Mouse (Mus musculus) heart, adult 2 months (tissue): ENCODE data around the gene Gm39566. TPM values are rescaled to one million over a fixed set of nuclear protein-coding genes. Genes with fewer than 3 reads are reported as not detected.

ENCODE experiments used
- DNase-seq, 2 experiments: peaks; one replicate each; pipeline ENCODE4 v3.0.0; 2021
- H3K27ac ChIP-seq: fragments of 200-600 bp; 2 replicates; pipeline ENCODE4 v1.8.1; 2022
- H3K27me3 ChIP-seq: fragments of 200-500 bp; 2 replicates; pipeline ENCODE4 v1.6.1; 2012; ENCODE audit warnings: mild to moderate bottlenecking, low read length, inconsistent platforms, mixed read lengths; ENCODE audit not compliant: control insufficient read depth, insufficient read depth
- H3K36me3 ChIP-seq: fragments of 200-500 bp; 2 replicates; pipeline ENCODE4 v1.6.1; 2012; ENCODE audit warnings: low read length, inconsistent platforms; ENCODE audit not compliant: control insufficient read depth, insufficient read depth
- H3K4me1 ChIP-seq: fragments of 200-500 bp; 2 replicates; pipeline ENCODE4 v1.6.1; 2011; ENCODE audit warnings: low read length; ENCODE audit not compliant: control insufficient read depth, insufficient read depth
- H3K4me3 ChIP-seq: fragments of 200-600 bp; 2 replicates; pipeline ENCODE4 v1.8.1; 2022
- H3K79me2 ChIP-seq: fragments of 200-500 bp; replicated peaks from 2 replicates; pipeline ENCODE4 v1.6.1; 2012; ENCODE audit warnings: mild to moderate bottlenecking, inconsistent platforms, low read length, moderate library complexity, mixed read lengths; ENCODE audit not compliant: control insufficient read depth, insufficient read depth
- H3K9ac ChIP-seq: fragments of 200-500 bp; 2 replicates; pipeline ENCODE4 v1.6.1; 2012; ENCODE audit warnings: low read depth, mild to moderate bottlenecking, control low read depth, inconsistent platforms, low read length, mixed read lengths
- CTCF ChIP-seq: fragments of 200-600 bp; IDR thresholded peaks from 2 replicates; pipeline ENCODE4 v1.8.1; 2022; ENCODE audit warnings: antibody characterized with exemption, mild to moderate bottlenecking, moderate library complexity
- EP300 ChIP-seq: fragments of 200-500 bp; IDR thresholded peaks from 2 replicates; pipeline ENCODE4 v1.6.1; 2011; ENCODE audit warnings: low read depth, low read length, control low read depth; ENCODE audit not compliant: insufficient read depth
- POLR2A ChIP-seq: fragments of 200-500 bp; IDR thresholded peaks from 2 replicates; pipeline ENCODE4 v1.6.1; 2011; ENCODE audit warnings: mild to moderate bottlenecking, low read depth, low read length, control low read depth; ENCODE audit not compliant: insufficient read depth
- WGBS: fragments of 180-500 bp; shearing (Covaris S2); methylation state at CpG from one replicate; pipeline ENCODE4 v1.1.7; 2018; 5-methylcytosine and 5-hydroxymethylcytosine counted together
- intact Hi-C: fragments of 180-260 bp; cut with DNase I; formaldehyde crosslinking; loops from one replicate; pipeline ENCODE4 v1.15.1; 2025
- polyA plus RNA-seq: library from polyadenylated mRNA; depleted of rRNA; stranded (reverse); fragments of >200 nt; gene quantifications from 2 replicates; pipeline ENCODE4 v1.2.3, GENCODE M21; 2012; rRNA removed
- total RNA-seq, 2 experiments: library from RNA; stranded (reverse); gene quantifications; 2 replicates each; pipeline ENCODE4 v1.2.3; 2021

The Gm39566 gene
- total and polyA plus RNA-seq, 3 experiments, result 0.02 TPM; not detected in 2

DNA sequence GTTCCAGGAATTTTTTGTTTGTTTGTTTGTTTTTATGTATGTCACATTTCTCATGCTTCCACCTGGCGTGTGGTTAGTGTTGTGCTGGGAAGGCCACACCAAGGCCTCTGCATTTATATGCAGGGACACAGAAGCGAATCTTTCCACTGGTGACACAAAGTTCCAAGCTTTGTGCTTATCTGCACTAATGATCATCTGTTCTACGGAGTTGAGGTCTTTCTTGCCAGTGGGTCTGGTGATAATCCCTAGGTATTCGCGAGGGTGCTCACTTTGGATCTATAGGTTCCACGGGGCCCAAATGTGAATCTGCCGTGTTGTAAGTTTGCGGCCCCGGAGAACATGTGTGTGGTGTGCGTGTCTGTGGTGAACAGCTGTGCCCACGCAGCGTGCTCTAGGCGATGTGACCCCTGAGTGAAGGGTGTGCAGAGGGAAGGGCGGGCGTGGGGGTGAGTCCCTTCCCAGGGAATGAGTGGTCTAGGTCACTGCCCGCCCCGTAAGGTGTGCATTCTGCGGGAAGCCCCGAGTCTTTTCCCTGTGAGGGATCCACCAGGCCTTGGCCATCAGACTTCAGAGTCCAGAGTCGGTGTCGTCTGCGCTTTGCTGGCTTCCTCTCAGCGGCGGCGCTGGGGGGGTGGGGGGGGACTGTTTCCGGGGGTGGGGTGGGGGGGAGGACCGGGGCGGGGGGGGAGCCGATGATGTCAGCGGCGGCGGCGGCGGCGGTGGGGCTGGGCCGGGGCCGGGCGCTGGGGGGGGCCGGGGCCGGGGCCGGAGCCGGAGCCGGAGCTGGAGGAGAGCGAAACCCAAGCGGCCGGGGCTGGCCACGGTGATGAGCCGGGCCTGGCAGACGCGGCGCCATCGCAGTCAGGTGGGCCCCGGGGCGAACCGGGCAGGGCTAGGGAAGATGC, 49.6 kb downstream of the Gm39566 start, which contains the start of gene Zbtb4:
Gene Zbtb4 (plus strand): TSS at position 692 of the 905 bp plus-strand sequence.
- H3K27me3 ChIP-seq, result no peaks in the 10 kb centered on the region
- peak within 1 kb of the TSS; percentile 99 for H3K4me3 ChIP-seq
- TF ChIP-seq POLR2A (peak; percentile 82), CTCF (no peak), EP300 (no peak)
- DNase-seq, result peak; percentile 72 to 75
- intact Hi-C loops, result loop anchor here (2.0 kb wide), 1 partner anchor 37 kb away; no protein-coding TSS in a partner anchor
- no peaks in the 10 kb centered on the region; the same call in 1 of the 2 replicates for H3K79me2 ChIP-seq
- H3K27ac ChIP-seq, result peak within 1 kb of the TSS; percentile 99
- peaks cover 11% of the 10 kb centered on the region for H3K4me1 ChIP-seq
- no peaks in the 10 kb centered on the region for H3K36me3 ChIP-seq
- 15% methylated on average over 43 of the region's 55 CpGs for WGBS
- H3K9ac ChIP-seq, result peak within 1 kb of the TSS; percentile 98

DNA sequence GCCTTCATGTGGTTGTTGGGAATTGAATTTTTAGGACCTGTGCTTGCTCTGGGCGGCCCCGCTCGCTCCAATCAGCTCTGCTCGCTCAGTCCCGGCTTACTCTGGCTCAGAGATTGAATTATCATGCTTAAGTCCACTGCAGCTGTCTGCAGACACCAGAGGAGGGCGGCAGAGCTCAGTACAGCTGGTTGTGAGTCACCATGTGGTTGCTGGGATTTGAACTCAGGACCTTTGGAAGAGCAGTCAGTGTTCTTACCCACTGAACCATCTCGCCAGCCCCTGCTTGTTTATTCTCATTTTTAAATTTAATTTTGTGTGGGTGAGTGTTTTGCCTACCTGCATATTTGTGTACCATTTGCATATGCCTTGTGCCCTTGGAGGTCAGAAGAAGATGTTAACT, 51.5 kb downstream of the Gm39566 start:
- no peaks in the 10 kb centered on the region; the same call in 1 of the 2 replicates for H3K79me2 ChIP-seq
- H3K4me3 ChIP-seq, result no peak overlapping the region
- peak; percentile 46 for TF ChIP-seq CTCF
- TF ChIP-seq EP300, result no peak
- peaks cover 11% of the 10 kb centered on the region for H3K4me1 ChIP-seq
- H3K9ac ChIP-seq, result no peak overlapping the region
- no peaks in the 10 kb centered on the region for H3K36me3 ChIP-seq
- H3K27ac ChIP-seq, result no peak overlapping the region
- 77% methylated on average over 7 of the region's 7 CpGs for WGBS
- no peak for DNase-seq
- intact Hi-C loops, result no loop called here
- no peaks in the 10 kb centered on the region for H3K27me3 ChIP-seq

DNA sequence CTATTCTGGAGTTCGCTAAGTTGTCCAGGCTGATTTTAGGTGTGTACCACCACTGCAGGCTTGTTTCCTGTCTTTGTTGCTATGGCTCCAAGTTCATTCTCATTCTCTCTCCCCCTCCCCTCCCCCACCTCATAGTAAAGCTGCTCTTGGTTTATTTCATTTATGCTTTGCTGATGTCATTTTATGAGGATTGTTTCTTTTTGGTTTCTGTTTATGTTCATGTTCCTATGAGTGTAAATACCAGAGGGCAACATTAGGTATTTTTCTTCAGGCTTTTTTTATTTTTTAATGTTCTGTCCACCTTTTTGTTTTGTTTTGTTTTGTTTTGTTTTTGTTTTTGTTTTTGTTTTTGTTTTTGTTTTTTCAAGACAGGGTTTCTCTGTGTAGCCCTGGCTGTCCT, 53.2 kb downstream of the Gm39566 start, which contains the start of gene Slc35g3:
Gene Slc35g3 (minus strand): TSS at position 101 of the 400 bp plus-strand sequence.
- 29% methylated on average over 1 of the region's 1 CpGs for WGBS
- H3K4me1 ChIP-seq, result peaks cover 2% of the 10 kb centered on the region; the same call in 1 of the 2 replicates
- no peaks in the 10 kb centered on the region; the same call in 1 of the 2 replicates for H3K79me2 ChIP-seq
- no peak within 1 kb of the TSS for H3K27ac ChIP-seq
- TF ChIP-seq CTCF (no peak), POLR2A (no peak), EP300 (no peak)
- H3K4me3 ChIP-seq, result no peak within 1 kb of the TSS
- peaks cover 5% of the 10 kb centered on the region for H3K36me3 ChIP-seq
- H3K9ac ChIP-seq, result no peak within 1 kb of the TSS
- intact Hi-C loops, result no loop called here
- H3K27me3 ChIP-seq, result no peaks in the 10 kb centered on the region
- no peak for DNase-seq

Other genes starting within 250 kb of the Gm39566 start
Only the 30 nearest of the 44 such genes appear.
- not detected for gene Sox15, start 160.0 kb downstream of the Gm39566 start, total RNA-seq
- not detected in 2 replicates for gene Sox15, start 160.0 kb downstream of the Gm39566 start, polyA plus RNA-seq
- gene Mpdu1, start 152.7 kb downstream of the Gm39566 start, total RNA-seq, result 10 to 100 TPM; 13.7 to 14.2 TPM
- 40.8 and 41.3 TPM in 2 replicates for gene Mpdu1, start 152.7 kb downstream of the Gm39566 start, polyA plus RNA-seq
- 1 to 10 TPM; 7.4 to 7.6 TPM for gene Cd68, start 149.1 kb downstream of the Gm39566 start, total RNA-seq
- 7.0 and 14.8 TPM in 2 replicates for gene Cd68, start 149.1 kb downstream of the Gm39566 start, polyA plus RNA-seq
- 100 to 1,000 TPM; 173 to 198 TPM for gene Eif4a1, start 142.9 kb downstream of the Gm39566 start, total RNA-seq
- 147 and 250 TPM in 2 replicates for gene Eif4a1, start 142.9 kb downstream of the Gm39566 start, polyA plus RNA-seq
- gene Senp3, start 133.2 kb downstream of the Gm39566 start, total RNA-seq, result 10 to 100 TPM; 31.1 to 33.2 TPM
- 35.1 and 51.8 TPM in 2 replicates for gene Senp3, start 133.2 kb downstream of the Gm39566 start, polyA plus RNA-seq
- gene Tnfsf13, start 129.5 kb downstream of the Gm39566 start, total RNA-seq, result 1 to 10 TPM; 1.4 to 3.2 TPM
- 2.9 and 4.0 TPM in 2 replicates for gene Tnfsf13, start 129.5 kb downstream of the Gm39566 start, polyA plus RNA-seq
- gene Tnfsf12, start 119.4 kb downstream of the Gm39566 start, total RNA-seq, result 10 to 100 TPM; 18.4 to 21.9 TPM
- 29.2 and 32.0 TPM in 2 replicates for gene Tnfsf12, start 119.4 kb downstream of the Gm39566 start, polyA plus RNA-seq
- gene Tnfsfm13, start 119.2 kb downstream of the Gm39566 start, total RNA-seq, result 1 to 10 TPM; 2.8 to 3.2 TPM
- gene Tnfsfm13, start 119.2 kb downstream of the Gm39566 start, polyA plus RNA-seq, result 3.7 and 4.7 TPM in 2 replicates
- 10 to 100 TPM; 25.3 to 30.4 TPM for gene Polr2a, start 56.7 kb downstream of the Gm39566 start, total RNA-seq
- gene Polr2a, start 56.7 kb downstream of the Gm39566 start, polyA plus RNA-seq, result 15.6 and 20.2 TPM in 2 replicates
- gene Slc35g3, start 53.3 kb downstream of the Gm39566 start, total RNA-seq, result not detected
- gene Slc35g3, start 53.3 kb downstream of the Gm39566 start, polyA plus RNA-seq, result 0.35 TPM in 1 of 2 replicates, not detected in the other
- 10 to 100 TPM; 42.9 to 47.9 TPM for gene Zbtb4, start 49.4 kb downstream of the Gm39566 start, total RNA-seq
- 19.8 and 25.4 TPM in 2 replicates for gene Zbtb4, start 49.4 kb downstream of the Gm39566 start, polyA plus RNA-seq
- 1 to 10 TPM; 4.1 TPM for gene Chrnb1, start 19.4 kb downstream of the Gm39566 start, total RNA-seq
- gene Chrnb1, start 19.4 kb downstream of the Gm39566 start, polyA plus RNA-seq, result 10.3 and 16.4 TPM in 2 replicates
- gene Fgf11, start 13.4 kb downstream of the Gm39566 start, total RNA-seq, result 1 to 10 TPM; 1.9 to 2.5 TPM
- 3.3 and 4.3 TPM in 2 replicates for gene Fgf11, start 13.4 kb downstream of the Gm39566 start, polyA plus RNA-seq
- gene Tmem102, start 9.7 kb downstream of the Gm39566 start, total RNA-seq, result under 1 TPM; 0.25 to 0.29 TPM
- gene Tmem102, start 9.7 kb downstream of the Gm39566 start, polyA plus RNA-seq, result 0.44 and 0.47 TPM in 2 replicates
- gene Spem2, start 3.2 kb upstream of the Gm39566 start, total RNA-seq, result not detected
- 0.15 and 0.20 TPM in 2 replicates for gene Spem2, start 3.2 kb upstream of the Gm39566 start, polyA plus RNA-seq
- not detected for gene Spem1, start 6.9 kb upstream of the Gm39566 start, total RNA-seq
- gene Spem1, start 6.9 kb upstream of the Gm39566 start, polyA plus RNA-seq, result 0.23 and 0.32 TPM in 2 replicates
- gene Nlgn2, start 22.5 kb upstream of the Gm39566 start, total RNA-seq, result 1 to 10 TPM; 3.4 to 5.0 TPM
- gene Nlgn2, start 22.5 kb upstream of the Gm39566 start, polyA plus RNA-seq, result 6.0 and 6.7 TPM in 2 replicates
- gene Tmem256, start 23.2 kb upstream of the Gm39566 start, total RNA-seq, result 100 to 1,000 TPM; 214 to 254 TPM
- 308 and 350 TPM in 2 replicates for gene Tmem256, start 23.2 kb upstream of the Gm39566 start, polyA plus RNA-seq
- gene Plscr3, start 31.1 kb upstream of the Gm39566 start, total RNA-seq, result 10 to 100 TPM; 21.2 to 22.4 TPM
- 45.3 and 48.3 TPM in 2 replicates for gene Plscr3, start 31.1 kb upstream of the Gm39566 start, polyA plus RNA-seq
- not detected for gene Tnk1, start 43.4 kb upstream of the Gm39566 start, total RNA-seq
- 0.20 and 0.68 TPM in 2 replicates for gene Tnk1, start 43.4 kb upstream of the Gm39566 start, polyA plus RNA-seq
- gene Tmem95, start 62.7 kb upstream of the Gm39566 start, total RNA-seq, result not detected
- not detected in 2 replicates for gene Tmem95, start 62.7 kb upstream of the Gm39566 start, polyA plus RNA-seq
- 1 to 10 TPM; 2.3 to 2.6 TPM for gene Kctd11, start 66.1 kb upstream of the Gm39566 start, total RNA-seq
- gene Kctd11, start 66.1 kb upstream of the Gm39566 start, polyA plus RNA-seq, result 2.9 TPM in 2 replicates
- 1 to 10 TPM in 1 of 2 experiments, under 1 TPM in 1; 0.65 to 1.1 TPM for gene Acap1, start 80.2 kb upstream of the Gm39566 start, total RNA-seq
- 1.7 and 3.3 TPM in 2 replicates for gene Acap1, start 80.2 kb upstream of the Gm39566 start, polyA plus RNA-seq
- under 1 TPM; 0.23 to 0.34 TPM for gene 2810408A11Rik, start 85.7 kb upstream of the Gm39566 start, total RNA-seq
- 0.15 and 0.41 TPM in 2 replicates for gene 2810408A11Rik, start 85.7 kb upstream of the Gm39566 start, polyA plus RNA-seq
- gene Neurl4, start 85.8 kb upstream of the Gm39566 start, total RNA-seq, result 10 to 100 TPM; 42.6 to 47.1 TPM
- 31.5 and 54.1 TPM in 2 replicates for gene Neurl4, start 85.8 kb upstream of the Gm39566 start, polyA plus RNA-seq
- 10 to 100 TPM; 27.2 to 28.4 TPM for gene Gps2, start 98.6 kb upstream of the Gm39566 start, total RNA-seq
- gene Gps2, start 98.6 kb upstream of the Gm39566 start, polyA plus RNA-seq, result 53.9 and 63.9 TPM in 2 replicates
- gene Eif5a, start 106.7 kb upstream of the Gm39566 start, total RNA-seq, result 100 to 1,000 TPM; 397 to 444 TPM
- gene Eif5a, start 106.7 kb upstream of the Gm39566 start, polyA plus RNA-seq, result 360 and 540 TPM in 2 replicates
- 10 to 100 TPM; 16.7 to 22.6 TPM for gene Ybx2, start 120.5 kb upstream of the Gm39566 start, total RNA-seq
- gene Ybx2, start 120.5 kb upstream of the Gm39566 start, polyA plus RNA-seq, result 64.2 and 66.2 TPM in 2 replicates
- gene Slc2a4, start 132.9 kb upstream of the Gm39566 start, total RNA-seq, result 100 to 1,000 TPM; 363 to 456 TPM
- gene Slc2a4, start 132.9 kb upstream of the Gm39566 start, polyA plus RNA-seq, result 516 and 737 TPM in 2 replicates
- not detected for gene Cldn7, start 149.5 kb upstream of the Gm39566 start, total RNA-seq
- 0.50 and 3.5 TPM in 2 replicates for gene Cldn7, start 149.5 kb upstream of the Gm39566 start, polyA plus RNA-seq